Mouse (Mus musculus) heart, postnatal 14 days (tissue): ENCODE data around the gene Arid3a. TPM values are rescaled to one million over a fixed set of nuclear protein-coding genes. Genes with fewer than 3 reads are reported as not detected.

Experiments used
- DNase-seq, 2 experiments: peaks; one replicate each; pipeline ENCODE4 v3.0.0; 2021 to 2022
- intact Hi-C: fragments of 180-260 bp; cut with DNase I; formaldehyde crosslinking; loops from one replicate; pipeline ENCODE4 v1.15.1; 2025
- total RNA-seq, 2 experiments: library from RNA; stranded (reverse); gene quantifications; 2 replicates each; pipeline ENCODE4 v1.2.3; 2021

Gene Arid3a
- total RNA-seq, 2 experiments from 2014 or later = 2.2 to 2.6 TPM

DNA sequence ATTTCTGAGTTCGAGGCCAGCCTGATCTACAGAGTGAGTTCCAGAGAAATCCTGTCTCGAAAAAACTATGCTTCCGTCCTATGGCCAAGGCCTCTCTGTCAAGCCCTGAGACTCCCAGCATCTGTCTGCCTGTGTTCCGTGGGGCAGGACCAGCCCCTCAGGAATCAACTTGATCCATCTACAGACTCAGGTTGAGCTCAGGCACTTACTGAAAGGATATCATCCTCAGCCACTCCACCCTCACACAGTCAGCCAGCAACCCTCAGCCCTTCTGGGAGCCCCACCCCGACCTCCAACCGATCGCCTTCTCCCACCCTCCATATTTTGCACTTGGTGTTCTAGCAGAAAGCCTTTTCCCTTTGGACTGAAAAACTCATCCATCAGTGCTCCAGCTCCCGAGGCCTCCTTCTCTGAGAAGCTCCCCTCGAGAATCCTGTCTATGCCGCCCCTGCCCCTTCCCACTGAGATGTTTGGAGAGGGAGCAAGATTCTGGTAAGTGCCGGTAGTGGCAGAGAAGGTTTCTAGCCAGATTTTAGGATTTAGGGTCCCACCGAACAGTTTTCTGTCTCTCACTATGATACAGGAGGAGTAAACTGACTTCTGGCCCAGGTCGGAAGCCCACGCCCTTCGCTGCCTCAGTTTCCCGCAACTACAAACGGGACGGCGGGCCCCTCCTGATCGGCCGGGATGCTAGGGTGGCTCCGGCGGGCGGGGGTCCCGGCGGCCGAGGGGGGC, 61.1 kb downstream of the Arid3a start:
- intact Hi-C loops = loop anchor here (2.0 to 5.0 kb wide), 4 partner anchors 47 to 153 kb away; partner anchors contain the start of genes Cbarp and Stk11
- no peak for DNase-seq

GRCm38 (mm10) chr10:79988506-79989271, 61.8 kb downstream of the Arid3a start, which contains the start of gene Cnn2:
TSS of gene Cnn2 (plus strand) at chr10:79988584.
- intact Hi-C loops = loop anchor here (2.0 to 5.0 kb wide), 2 partner anchors 46 to 64 kb away; no protein-coding TSS in a partner anchor
- peak; percentile 75 to 81 for DNase-seq

DNA sequence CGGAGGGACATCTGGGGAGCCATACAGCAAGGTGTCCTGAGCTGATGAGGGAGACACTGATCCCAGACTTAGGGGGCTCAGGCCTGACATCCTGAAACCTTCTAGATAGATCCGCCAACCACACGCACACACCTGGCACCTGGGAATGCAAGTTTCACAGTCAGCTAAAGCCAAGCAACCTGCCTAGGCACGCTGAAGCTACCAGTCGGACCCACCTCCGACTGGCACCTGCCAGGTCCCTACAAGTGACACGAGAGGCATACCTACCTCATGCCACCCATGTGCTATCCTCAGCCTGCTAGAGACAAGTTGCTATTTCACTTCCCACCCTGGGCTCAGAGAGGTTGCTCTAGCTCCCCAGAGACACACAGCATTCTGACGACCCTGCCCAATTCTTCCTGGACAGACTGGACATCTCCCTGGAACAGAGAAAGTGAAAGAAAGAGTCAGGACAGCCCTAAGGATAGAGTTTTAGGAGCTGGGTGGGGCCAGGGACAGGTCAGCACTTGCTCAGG, 62.5 kb downstream of the Arid3a start:
- intact Hi-C loops = loop anchor here (2.0 to 5.0 kb wide), 2 partner anchors 45 to 63 kb away; no protein-coding TSS in a partner anchor
- DNase-seq = no peak

DNA sequence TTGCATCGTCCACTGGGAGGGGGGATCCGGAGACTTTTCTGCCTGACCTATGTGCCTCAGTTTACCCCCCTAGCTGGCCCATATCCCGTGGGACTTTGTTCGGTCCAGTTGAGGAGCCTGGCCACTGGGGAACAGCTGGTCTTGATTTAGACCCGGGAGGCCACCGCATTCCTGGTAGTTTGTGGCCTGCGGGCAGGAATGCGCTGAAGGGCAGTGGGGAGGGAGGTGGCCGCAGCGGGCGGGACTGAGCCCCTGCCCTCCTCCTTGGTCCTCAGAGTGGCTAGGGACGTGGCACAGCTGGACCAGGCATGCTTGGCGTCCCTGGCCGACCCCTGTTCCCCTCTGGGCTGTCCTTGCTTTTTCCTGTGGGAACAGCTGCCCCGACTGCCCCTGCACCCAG, 63.0 kb downstream of the Arid3a start:
- intact Hi-C loops = loop anchor here (2.0 to 5.0 kb wide), 2 partner anchors 45 to 62 kb away; no protein-coding TSS in a partner anchor
- DNase-seq = no peak

GRCm38 (mm10) chr10:79991099-79991498, 64.3 kb downstream of the Arid3a start:
- intact Hi-C loops = no loop called here
- DNase-seq = no peak

DNA sequence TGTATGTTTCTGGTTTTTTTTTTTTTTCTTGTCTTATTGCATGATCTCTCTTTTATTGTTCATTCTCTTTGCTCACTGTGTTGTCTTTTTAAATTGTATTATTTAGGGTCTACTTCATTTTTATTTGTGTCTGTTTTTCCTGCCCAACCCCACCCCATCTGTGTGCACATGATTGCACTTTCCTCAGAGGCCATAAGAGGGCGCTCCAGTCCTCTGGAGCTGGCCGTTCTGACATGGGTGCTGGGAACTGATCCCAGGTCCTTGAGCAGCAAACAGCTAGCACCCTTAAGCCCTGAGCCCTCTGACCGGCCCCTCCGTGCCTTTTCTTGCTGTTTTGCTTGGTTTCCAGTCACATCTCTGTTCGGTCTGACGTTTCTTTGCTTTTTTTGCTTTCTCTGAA, 64.7 kb downstream of the Arid3a start:
- intact Hi-C loops = no loop called here
- DNase-seq = no peak

DNA sequence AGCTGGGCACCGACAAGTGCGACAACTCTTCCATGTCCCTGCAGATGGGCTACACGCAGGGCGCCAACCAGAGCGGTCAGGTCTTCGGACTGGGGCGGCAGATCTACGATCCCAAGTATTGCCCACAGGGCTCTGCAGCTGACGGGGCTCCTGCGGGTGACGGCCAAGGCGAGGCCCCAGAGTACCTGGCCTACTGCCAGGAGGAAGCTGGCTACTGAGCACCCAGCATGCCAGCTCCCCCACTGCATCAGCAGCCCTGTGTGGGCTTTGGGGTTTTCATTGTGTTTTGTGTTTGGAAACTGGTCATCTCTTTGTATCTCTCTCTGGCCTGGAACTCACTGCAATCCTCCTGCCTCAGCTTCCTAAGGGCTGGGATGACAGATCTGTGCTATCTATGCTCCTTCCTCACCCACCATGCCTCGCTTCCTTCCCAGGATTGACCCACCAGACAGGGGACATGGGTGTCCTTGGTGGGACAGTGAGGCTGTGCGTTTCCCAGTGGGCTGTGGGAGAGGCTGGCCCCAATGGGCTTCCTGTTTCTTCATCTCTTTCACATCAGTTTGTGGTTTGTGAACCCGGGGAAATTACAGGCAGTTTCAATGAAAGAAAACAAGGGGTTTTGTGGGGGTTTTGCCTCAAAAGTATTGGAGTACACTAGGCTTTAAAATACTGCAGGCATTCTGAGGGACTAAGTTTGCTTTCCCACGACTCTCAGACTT, 67.7 kb downstream of the Arid3a start:
- intact Hi-C loops = no loop called here
- DNase-seq = peak in 1 of 2 experiments; percentile 56

DNA sequence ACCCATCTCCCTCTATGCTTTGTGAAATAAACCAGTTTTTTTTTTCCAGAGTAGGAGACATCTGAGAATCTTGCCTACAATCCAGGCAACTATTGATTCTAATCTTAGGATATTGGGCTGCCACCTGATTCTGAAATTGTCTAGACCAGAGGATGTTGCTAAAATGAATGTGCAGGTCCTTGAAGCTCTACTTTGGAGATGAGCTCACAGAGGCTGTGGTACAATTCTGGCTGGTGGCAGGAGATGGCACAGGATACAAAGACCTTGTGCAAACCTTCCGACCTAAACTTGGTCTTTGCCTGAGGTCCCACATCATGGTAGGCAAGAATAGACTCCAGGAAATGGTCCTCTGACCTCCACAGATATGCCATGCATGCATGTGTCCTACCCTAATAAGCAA, 68.8 kb downstream of the Arid3a start:
- DNase-seq = no peak
- intact Hi-C loops = no loop called here

DNA sequence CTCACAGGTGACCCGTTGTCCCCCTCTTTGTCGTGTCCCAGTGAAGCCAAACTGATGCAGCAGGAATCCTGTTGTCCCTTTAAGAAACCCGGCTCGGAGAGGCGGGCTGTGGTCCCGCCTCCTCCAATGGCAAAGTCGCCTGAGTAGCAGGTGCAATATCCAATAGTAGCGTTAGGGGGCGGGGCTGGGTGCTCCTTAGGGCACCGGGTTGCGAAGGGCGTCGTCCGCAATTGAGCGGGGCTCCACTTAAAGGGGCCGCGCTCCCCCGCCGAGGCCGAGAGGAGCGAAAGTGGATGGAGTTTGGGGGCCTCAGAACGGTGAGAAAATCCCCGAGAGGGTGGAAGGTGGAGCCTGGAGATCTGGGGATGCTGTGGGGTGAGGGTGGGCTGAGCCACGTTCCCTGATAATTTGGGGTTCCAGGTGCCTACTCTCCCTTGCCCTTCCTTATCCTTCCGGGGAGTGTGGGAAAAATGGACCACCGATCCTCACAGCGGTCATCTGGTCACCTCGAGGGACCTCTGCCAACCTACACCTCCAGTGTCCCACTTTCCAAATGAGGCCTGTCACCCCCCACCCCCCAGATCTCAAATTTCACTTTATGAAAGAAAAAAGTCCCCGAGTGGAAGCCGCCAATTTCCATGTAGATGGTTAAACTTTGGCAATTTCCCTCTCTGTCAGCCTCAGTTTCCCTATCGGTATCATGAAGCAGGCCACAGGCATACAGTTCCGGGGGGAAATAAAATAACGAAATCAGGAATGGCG, 69.6 kb downstream of the Arid3a start, which contains the start of gene Abca7:
Gene Abca7, plus strand, starts transcription at position 223 of the 762 bp plus-strand sequence.
- peak; percentile 98 to 100 for DNase-seq
- intact Hi-C loops = no loop called here

DNA sequence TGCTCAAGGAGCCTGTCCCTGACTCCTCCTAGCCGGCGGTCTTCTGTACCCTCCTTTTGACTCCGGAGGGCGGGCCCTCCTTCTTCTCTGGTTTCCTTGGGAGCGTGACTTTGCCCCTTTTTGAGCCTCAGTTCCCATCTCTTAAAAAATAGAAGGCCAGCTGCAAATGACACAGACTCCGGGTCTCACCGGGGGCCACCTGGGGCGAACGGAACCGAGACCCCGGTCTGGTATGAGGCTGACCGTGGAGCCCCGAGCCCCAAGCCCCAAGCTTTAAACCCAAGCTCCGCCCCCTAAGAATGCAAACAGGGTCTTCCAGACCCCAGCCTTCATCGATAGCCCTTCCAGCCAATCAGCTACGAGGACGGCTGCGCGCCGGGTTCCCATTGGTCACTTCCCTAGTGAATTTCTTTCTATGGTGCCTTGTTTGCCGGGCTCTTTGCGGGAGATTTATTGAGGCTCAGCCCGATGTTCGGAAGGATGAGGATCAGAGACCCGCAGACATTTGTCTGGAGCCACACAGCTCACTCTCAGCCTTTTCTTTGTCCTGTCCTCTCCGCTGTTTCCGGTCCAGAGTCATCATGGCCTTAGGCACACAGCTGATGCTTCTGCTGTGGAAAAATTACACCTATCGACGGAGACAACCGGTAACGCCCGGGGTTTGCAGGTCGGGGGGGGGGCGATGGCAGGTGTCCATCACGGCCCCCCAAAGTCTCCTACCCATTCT, 70.4 kb downstream of the Arid3a start:
- DNase-seq = peak; percentile 62 to 70
- intact Hi-C loops = no loop called here

GRCm38 (mm10) chr10:79997819-79998218, 71.0 kb downstream of the Arid3a start:
- DNase-seq = peak; percentile 55 to 60
- intact Hi-C loops = no loop called here

GRCm38 (mm10) chr10:80001945-80002344, 75.1 kb downstream of the Arid3a start:
- intact Hi-C loops = no loop called here
- DNase-seq = no peak

- intact Hi-C loops = no loop called here
- no peak for DNase-seq
These were observed 76.0 kb downstream of the Arid3a start for GRCm38 (mm10) chr10:80002829-80003228.

DNA sequence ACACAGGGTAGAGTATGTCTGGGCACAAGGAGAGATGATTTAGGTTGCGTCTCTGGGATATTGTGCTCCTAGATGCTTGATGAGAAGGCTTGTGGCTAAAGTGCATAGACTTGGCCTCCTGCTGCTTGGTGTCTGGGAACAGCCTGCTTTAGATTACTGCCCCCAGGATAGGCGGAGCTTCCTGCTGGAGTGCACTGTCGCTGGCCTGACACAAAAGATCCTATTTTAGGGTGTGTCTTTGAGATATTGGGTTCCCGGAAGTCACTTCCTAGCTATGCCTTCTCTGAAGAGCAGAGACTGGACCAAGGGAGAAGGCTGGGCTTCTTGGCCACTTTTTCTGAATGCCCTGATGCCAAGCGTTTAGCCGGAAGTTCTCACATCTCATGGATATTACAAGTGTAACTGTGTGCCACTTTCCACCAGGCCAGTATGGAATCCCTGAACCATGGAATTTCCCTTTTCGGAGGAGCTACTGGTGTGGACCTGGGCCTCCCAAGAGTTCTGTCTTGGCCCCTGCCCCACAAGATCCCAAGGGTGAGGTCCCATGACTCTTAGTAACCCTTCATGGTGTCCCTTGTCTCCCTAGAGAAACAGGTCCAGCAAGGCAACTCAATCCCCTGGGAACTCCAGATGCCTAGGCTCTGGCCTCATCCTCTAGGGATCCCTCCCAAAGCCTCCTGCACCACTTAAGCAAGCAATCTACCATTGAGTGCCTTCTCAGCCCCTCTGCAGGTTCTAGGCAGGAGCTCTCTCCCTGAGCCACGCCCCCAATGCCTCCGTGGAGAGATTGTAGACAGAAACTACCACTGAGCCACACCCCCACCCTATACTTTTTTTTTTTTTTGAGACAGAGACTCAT, 76.8 kb downstream of the Arid3a start:
- DNase-seq = no peak
- intact Hi-C loops = no loop called here

DNA sequence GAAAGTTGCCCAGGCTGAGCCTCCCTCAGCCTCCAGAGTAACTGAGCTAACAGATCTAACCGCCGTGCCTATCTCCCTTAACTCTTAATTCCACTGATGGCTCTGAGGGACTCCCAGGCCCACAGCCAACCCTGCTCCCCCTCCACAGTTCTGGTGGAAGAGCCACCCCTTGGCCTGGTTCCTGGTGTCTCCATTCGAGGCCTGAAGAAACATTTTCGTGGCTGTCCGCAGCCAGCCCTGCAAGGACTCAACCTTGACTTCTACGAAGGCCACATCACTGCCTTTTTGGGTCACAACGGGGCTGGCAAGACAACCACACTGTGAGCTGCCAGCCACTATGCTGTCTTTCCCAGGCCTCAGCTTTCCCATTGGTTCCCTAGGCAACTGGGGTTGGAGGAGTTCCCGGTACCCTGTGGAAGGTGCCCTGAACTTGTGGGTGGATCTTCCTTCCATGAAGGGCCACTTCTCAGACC, 77.4 kb downstream of the Arid3a start:
- DNase-seq = no peak
- intact Hi-C loops = no loop called here
